Mouse (Mus musculus) MEL (cell line): Measurements from ENCODE around the gene Smarcd1.

ENCODE experiments used
- CHD2 ChIP-seq: IDR thresholded peaks from 2 replicates; pipeline ENCODE4 v1.6.1; 2011; ENCODE audit warnings: low read length, improper control_type of control experiment
- CTCF ChIP-seq, 3 experiments: IDR thresholded peaks in 2 of 3; conservative IDR thresholded peaks in 1 of 3; 2 replicates each; pipeline ENCODE4 v1.5.1; 2011 to 2012; ENCODE audit warnings: low read length in 3 of 3, low read depth in 2 of 3, mild to moderate bottlenecking in 2 of 3, improper control_type of control experiment in 1 of 3, inconsistent platforms in 1 of 3, mixed read lengths in 1 of 3, moderate library complexity in 1 of 3; ENCODE audit not compliant: control insufficient read depth in 1 of 3, insufficient read depth in 1 of 3, poor library complexity in 1 of 3, severe bottlenecking in 1 of 3
- ELF1 ChIP-seq: IDR thresholded peaks from 2 replicates; pipeline ENCODE4 v1.6.1; 2014; ENCODE audit warnings: low read depth, mild to moderate bottlenecking, inconsistent platforms, low read length, improper control_type of control experiment, moderate library complexity
- EP300 ChIP-seq, 2 experiments: IDR thresholded peaks; 2 replicates each; pipeline ENCODE4 v1.6.1; 2011; ENCODE audit warnings: improper control_type of control experiment in 2 of 2, low read length in 2 of 2, low read depth in 1 of 2, mild to moderate bottlenecking in 1 of 2
- HCFC1 ChIP-seq: IDR thresholded peaks from 2 replicates; pipeline ENCODE4 v1.6.1; 2012; ENCODE audit warnings: low read depth, mild to moderate bottlenecking, inconsistent platforms, low read length, improper control_type of control experiment, moderate library complexity
- KAT2A ChIP-seq: conservative IDR thresholded peaks from 2 replicates; pipeline ENCODE4 v1.6.1; 2012; ENCODE audit warnings: low read depth, low read length, improper control_type of control experiment, inconsistent platforms
- MAFK ChIP-seq: IDR thresholded peaks from 2 replicates; pipeline ENCODE4 v1.6.1; 2011; ENCODE audit warnings: low read depth, mild to moderate bottlenecking, low read length, improper control_type of control experiment, borderline replicate concordance
- POLR2A ChIP-seq, 2 experiments: IDR thresholded peaks; 2 replicates each; pipeline ENCODE4 v1.6.1; 2011 to 2012; ENCODE audit warnings: low read length in 2 of 2, mild to moderate bottlenecking in 2 of 2, control low read depth in 1 of 2, improper control_type of control experiment in 1 of 2, low read depth in 1 of 2, moderate library complexity in 1 of 2; ENCODE audit not compliant: control insufficient read depth in 1 of 2, insufficient read depth in 1 of 2, poor library complexity in 1 of 2
- TBP ChIP-seq: IDR thresholded peaks from 2 replicates; pipeline ENCODE4 v1.8.0; 2011; ENCODE audit warnings: low read depth, low read length, improper control_type of control experiment
- UBTF ChIP-seq: IDR thresholded peaks from 2 replicates; pipeline ENCODE4 v1.6.1; 2012; ENCODE audit warnings: low read depth, mild to moderate bottlenecking, inconsistent platforms, low read length, improper control_type of control experiment, moderate library complexity, borderline replicate concordance; ENCODE audit not compliant: insufficient read depth
- USF1 ChIP-seq: IDR thresholded peaks from 2 replicates; pipeline ENCODE4 v1.6.1; 2014; ENCODE audit warnings: low read depth, mild to moderate bottlenecking, inconsistent platforms, low read length, improper control_type of control experiment, moderate library complexity
- ZNF384 ChIP-seq: IDR thresholded peaks from 2 replicates; pipeline ENCODE4 v1.6.1; 2012; ENCODE audit warnings: low read depth, mild to moderate bottlenecking, inconsistent platforms, low read length, improper control_type of control experiment

DNA sequence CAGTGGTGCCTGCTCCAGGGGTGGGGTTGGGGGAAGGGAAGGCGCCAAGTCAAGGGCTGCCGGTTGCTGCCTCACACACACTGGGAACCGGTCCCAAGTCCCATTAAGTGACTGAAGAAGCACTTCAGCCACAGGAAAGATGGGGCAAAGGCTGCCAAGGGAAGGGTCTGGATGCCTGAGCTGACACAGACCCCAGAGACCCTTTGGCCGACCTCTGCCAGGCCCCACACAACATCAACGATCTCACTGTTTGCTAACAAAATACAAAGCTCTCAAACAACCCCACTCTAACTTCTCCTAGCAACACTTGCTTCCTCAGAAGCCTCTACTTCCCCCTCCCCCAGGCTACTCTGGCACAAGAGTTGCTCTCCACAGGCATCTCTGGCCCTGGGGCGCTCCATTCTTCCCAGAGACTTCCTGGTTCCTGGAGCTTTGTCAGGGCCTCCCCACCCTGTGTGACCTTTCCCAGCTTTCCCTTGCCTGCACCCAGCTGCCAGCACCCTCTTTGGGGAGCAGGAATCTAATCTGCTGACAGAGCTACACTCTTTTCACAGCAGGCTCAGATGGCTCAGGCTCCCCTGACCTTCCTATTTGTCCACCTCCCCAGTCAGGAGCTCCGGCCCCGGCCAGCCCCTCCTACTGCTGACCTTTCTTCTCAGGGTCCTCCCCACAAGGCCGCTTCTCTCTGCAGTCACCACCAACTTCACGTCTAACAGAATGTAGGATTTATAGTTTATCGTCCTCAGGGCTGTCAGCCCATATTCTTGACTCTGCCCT is 21.8 kb downstream of the Smarcd1 start:
- TF ChIP-seq HCFC1 (no peak), ELF1 (no peak), ZNF384 (no peak), KAT2A (no peak), POLR2A (IDR thresholded peaks at IDR 0.05; ENCODE audit: control insufficient read depth in 1 of 2, insufficient read depth in 1 of 2, low read depth in 1 of 2, low read length in 2 of 2, poor library complexity in 1 of 2) (no peak), CHD2 (0 out of 2 replicates have a peak, but pooled peaks have one; percentile 16), EP300 (IDR thresholded peaks at IDR 0.05; ENCODE audit: low read depth in 1 of 2, low read length in 2 of 2) (no peak), TBP (no peak), USF1 (no peak), UBTF (no peak), CTCF (IDR thresholded peaks at IDR 0.05 in 2 of 3, conservative IDR thresholded peaks at IDR 0.05 in 1 of 3; ENCODE audit: control insufficient read depth in 1 of 3, insufficient read depth in 1 of 3, low read depth in 2 of 3, low read length in 3 of 3, poor library complexity in 1 of 3, severe bottlenecking in 1 of 3) (no peak), MAFK (no peak)
